Mouse (Mus musculus) heart, adult 2 months (tissue): Measurements from ENCODE around the gene Retn. TPM values are rescaled to one million over a fixed set of nuclear protein-coding genes. Genes with fewer than 3 reads are reported as not detected.
A peak's percentile ranks its signal among the peaks of the same experiment; 100 is the strongest.

Experiments
- DNase-seq, 2 experiments: peaks; one replicate each; pipeline ENCODE4 v3.0.0; 2021
- H3K27ac ChIP-seq: fragments of 200-600 bp; 2 replicates; pipeline ENCODE4 v1.8.1; 2022
- H3K27me3 ChIP-seq: fragments of 200-500 bp; 2 replicates; pipeline ENCODE4 v1.6.1; 2012; ENCODE audit warnings: mild to moderate bottlenecking, low read length, inconsistent platforms, mixed read lengths; ENCODE audit not compliant: control insufficient read depth, insufficient read depth
- H3K36me3 ChIP-seq: fragments of 200-500 bp; 2 replicates; pipeline ENCODE4 v1.6.1; 2012; ENCODE audit warnings: low read length, inconsistent platforms; ENCODE audit not compliant: control insufficient read depth, insufficient read depth
- H3K4me1 ChIP-seq: fragments of 200-500 bp; 2 replicates; pipeline ENCODE4 v1.6.1; 2011; ENCODE audit warnings: low read length; ENCODE audit not compliant: control insufficient read depth, insufficient read depth
- H3K4me3 ChIP-seq: fragments of 200-600 bp; 2 replicates; pipeline ENCODE4 v1.8.1; 2022
- H3K79me2 ChIP-seq: fragments of 200-500 bp; replicated peaks from 2 replicates; pipeline ENCODE4 v1.6.1; 2012; ENCODE audit warnings: mild to moderate bottlenecking, inconsistent platforms, low read length, moderate library complexity, mixed read lengths; ENCODE audit not compliant: control insufficient read depth, insufficient read depth
- H3K9ac ChIP-seq: fragments of 200-500 bp; 2 replicates; pipeline ENCODE4 v1.6.1; 2012; ENCODE audit warnings: low read depth, mild to moderate bottlenecking, control low read depth, inconsistent platforms, low read length, mixed read lengths
- CTCF ChIP-seq: fragments of 200-600 bp; IDR thresholded peaks from 2 replicates; pipeline ENCODE4 v1.8.1; 2022; ENCODE audit warnings: antibody characterized with exemption, mild to moderate bottlenecking, moderate library complexity
- EP300 ChIP-seq: fragments of 200-500 bp; IDR thresholded peaks from 2 replicates; pipeline ENCODE4 v1.6.1; 2011; ENCODE audit warnings: low read depth, low read length, control low read depth; ENCODE audit not compliant: insufficient read depth
- POLR2A ChIP-seq: fragments of 200-500 bp; IDR thresholded peaks from 2 replicates; pipeline ENCODE4 v1.6.1; 2011; ENCODE audit warnings: mild to moderate bottlenecking, low read depth, low read length, control low read depth; ENCODE audit not compliant: insufficient read depth
- WGBS: fragments of 180-500 bp; shearing (Covaris S2); methylation state at CpG from one replicate; pipeline ENCODE4 v1.1.7; 2018; 5-methylcytosine and 5-hydroxymethylcytosine counted together
- intact Hi-C: fragments of 180-260 bp; cut with DNase I; formaldehyde crosslinking; loops from one replicate; pipeline ENCODE4 v1.15.1; 2025
- polyA plus RNA-seq: library from polyadenylated mRNA; depleted of rRNA; stranded (reverse); fragments of >200 nt; gene quantifications from 2 replicates; pipeline ENCODE4 v1.2.3, GENCODE M21; 2012
- total RNA-seq, 2 experiments: library from RNA; stranded (reverse); gene quantifications; 2 replicates each; pipeline ENCODE4 v1.2.3; 2021

Gene Retn
- total and polyA plus RNA-seq, 3 experiments = 0.86 to 8.4 (median 2.4) TPM

- Histone ChIP-seq H3K4me3 (no peak overlapping the region), H3K9ac (no peak overlapping the region), H3K27ac (no peak overlapping the region), H3K4me1 (no peaks in the 10 kb centered on the region), H3K36me3 (no peaks in the 10 kb centered on the region), H3K27me3 (no peaks in the 10 kb centered on the region), H3K79me2 (no peaks in the 10 kb centered on the region)
- intact Hi-C loops = no loop called here
- DNase-seq = no peak
- no peak for TF ChIP-seq CTCF
- TF ChIP-seq EP300 = no peak
- TF ChIP-seq POLR2A = no peak
- WGBS = 65% methylated on average over 11 of the region's 11 CpGs
These were observed 653 bp upstream of the Retn start for GRCm38 (mm10) chr8:3654726-3655508.

DNA sequence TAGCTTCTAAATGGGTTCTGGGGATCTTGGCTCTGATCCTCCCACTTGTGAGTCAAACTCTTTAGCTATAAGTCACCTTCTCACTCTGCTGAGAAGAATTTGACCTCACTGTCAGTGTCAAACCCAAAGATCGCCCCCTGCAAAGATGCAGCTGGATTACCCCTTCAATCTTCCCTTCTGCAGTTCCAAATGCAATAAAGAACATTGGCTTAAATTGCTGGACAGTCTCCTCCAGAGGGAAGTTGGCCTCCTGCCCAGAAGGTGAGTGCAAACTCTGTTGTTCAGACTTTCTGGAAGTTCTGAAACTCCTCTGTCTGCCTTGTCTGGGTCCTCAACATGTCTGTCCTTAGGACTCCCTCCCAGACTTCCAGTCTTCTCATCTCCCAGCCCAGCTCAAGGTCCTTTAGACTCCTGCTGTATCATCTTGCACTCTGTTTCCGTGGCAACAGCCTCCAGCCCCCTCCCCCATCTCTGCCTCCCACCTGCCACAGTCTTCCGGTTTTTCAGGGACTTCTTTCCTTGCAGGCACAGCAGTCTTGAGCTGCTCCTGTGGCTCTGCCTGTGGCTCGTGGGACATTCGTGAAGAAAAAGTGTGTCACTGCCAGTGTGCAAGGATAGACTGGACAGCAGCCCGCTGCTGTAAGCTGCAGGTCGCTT lies 1.3 kb downstream of the Retn start:
- Histone ChIP-seq H3K36me3 (no peaks in the 10 kb centered on the region), H3K4me3 (no peak overlapping the region), H3K79me2 (no peaks in the 10 kb centered on the region), H3K4me1 (no peaks in the 10 kb centered on the region), H3K27me3 (no peaks in the 10 kb centered on the region), H3K27ac (no peak overlapping the region), H3K9ac (no peak overlapping the region)
- 24% methylated on average over 7 of the region's 7 CpGs for WGBS
- no peak for TF ChIP-seq POLR2A
- intact Hi-C loops = no loop called here
- no peak for DNase-seq

DNA sequence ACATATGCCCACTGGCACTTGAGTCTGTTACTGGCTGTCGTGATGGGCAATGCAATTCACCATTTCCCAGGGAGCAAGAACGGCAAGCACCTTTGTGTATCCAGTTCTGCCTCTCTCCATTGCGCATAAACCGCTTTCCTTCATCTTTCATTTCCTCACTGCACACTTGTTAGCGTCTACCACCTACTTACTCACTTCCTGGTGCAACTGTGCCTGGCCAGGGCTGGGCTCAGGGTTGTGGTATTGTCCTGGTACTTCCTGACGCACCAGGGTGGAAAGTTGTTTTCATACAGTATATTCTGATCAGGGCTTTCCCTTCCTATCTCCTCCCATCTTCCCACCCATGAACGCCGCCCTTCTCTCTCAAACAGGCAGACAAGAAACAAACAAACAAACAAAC lies 5.3 kb downstream of the Retn start:
- Histone ChIP-seq H3K9ac (no peak overlapping the region), H3K4me1 (no peaks in the 10 kb centered on the region), H3K36me3 (no peaks in the 10 kb centered on the region), H3K27me3 (no peaks in the 10 kb centered on the region), H3K27ac (no peak overlapping the region), H3K79me2 (no peaks in the 10 kb centered on the region), H3K4me3 (no peak overlapping the region)
- no peak for DNase-seq
- WGBS = 52% methylated on average over 8 of the region's 8 CpGs
- no peak for TF ChIP-seq POLR2A
- no peak for TF ChIP-seq CTCF
- no peak for TF ChIP-seq EP300
- intact Hi-C loops = no loop called here

- 52% methylated on average over 5 of the region's 5 CpGs for WGBS
- intact Hi-C loops = no loop called here
- Histone ChIP-seq H3K4me3 (no peak overlapping the region), H3K9ac (no peak overlapping the region), H3K79me2 (no peaks in the 10 kb centered on the region), H3K27ac (no peak overlapping the region), H3K27me3 (no peaks in the 10 kb centered on the region), H3K4me1 (no peaks in the 10 kb centered on the region), H3K36me3 (no peaks in the 10 kb centered on the region)
- TF ChIP-seq CTCF (no peak), POLR2A (no peak)
- DNase-seq = no peak
These were observed 8.8 kb downstream of the Retn start for GRCm38 (mm10) chr8:3664405-3664804.

DNA sequence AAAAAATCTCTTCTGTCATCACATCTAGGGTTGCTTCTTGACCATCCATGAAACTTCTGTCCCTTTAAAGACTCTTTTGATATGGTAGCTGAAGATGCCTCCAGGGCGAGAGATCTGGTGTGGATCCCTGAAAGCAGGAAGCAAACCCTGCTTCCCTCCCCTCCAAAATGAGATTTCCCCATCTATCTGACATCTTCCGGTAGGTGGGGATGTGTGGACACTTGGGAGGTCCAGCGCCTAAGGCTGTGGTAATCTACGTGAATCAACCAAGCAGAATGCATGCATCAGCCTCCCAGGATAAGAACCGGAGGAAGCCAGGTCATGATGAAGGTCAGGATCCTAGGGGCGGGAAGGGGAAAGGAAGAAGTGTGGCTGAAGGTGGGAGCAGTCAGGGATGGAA lies 9.9 kb downstream of the Retn start, which contains the start of gene Mcemp1:
TSS of gene Mcemp1 (plus strand) at position 248 of the 400 bp plus-strand sequence.
- Histone ChIP-seq H3K27ac (no peak within 1 kb of the TSS), H3K4me3 (no peak within 1 kb of the TSS), H3K4me1 (no peaks in the 10 kb centered on the region), H3K79me2 (no peaks in the 10 kb centered on the region), H3K9ac (no peak within 1 kb of the TSS), H3K36me3 (no peaks in the 10 kb centered on the region), H3K27me3 (no peaks in the 10 kb centered on the region)
- intact Hi-C loops = no loop called here
- WGBS = 50% methylated on average over 6 of the region's 6 CpGs
- DNase-seq = no peak
- TF ChIP-seq EP300 (no peak), POLR2A (no peak), CTCF (no peak)

GRCm38 (mm10) chr8:3670388-3670787 lies 14.8 kb downstream of the Retn start:
- intact Hi-C loops = loop anchor here (5.0 to 10.0 kb wide), 2 partner anchors 203 to 316 kb away; partner anchors contain the start of genes A430078G23Rik and Pex11g
- WGBS = 56% methylated on average over 2 of the region's 2 CpGs
- H3K36me3 ChIP-seq = no peaks in the 10 kb centered on the region
- H3K4me3 ChIP-seq = no peak overlapping the region
- DNase-seq = peak in 1 of 2 experiments; percentile 30
- no peak for TF ChIP-seq CTCF
- TF ChIP-seq EP300 = no peak
- no peak for TF ChIP-seq POLR2A
- no peaks in the 10 kb centered on the region for H3K4me1 ChIP-seq
- no peak overlapping the region for H3K27ac ChIP-seq
- H3K79me2 ChIP-seq = no peaks in the 10 kb centered on the region
- H3K27me3 ChIP-seq = no peaks in the 10 kb centered on the region
- no peak overlapping the region for H3K9ac ChIP-seq
